Mouse (Mus musculus) C2C12 (cell line): ENCODE measurements around the gene St3gal3. TPM values are rescaled to one million over a fixed set of nuclear protein-coding genes. Genes with fewer than 3 reads are reported as not detected.

Source experiments
- H3K27me3 ChIP-seq: one replicate; pipeline ENCODE4 v1.6.1; 2011; ENCODE audit not compliant: control insufficient read depth, insufficient read depth, insufficient read length
- H3K36me3 ChIP-seq: one replicate; pipeline ENCODE4 v1.6.1; 2011; ENCODE audit not compliant: control insufficient read depth, insufficient read depth
- H3K4me3 ChIP-seq: one replicate; pipeline ENCODE4 v1.5.1; 2011; ENCODE audit warnings: mild to moderate bottlenecking, control low read depth; ENCODE audit not compliant: poor library complexity, insufficient read depth, severe bottlenecking
- H3K79me2 ChIP-seq: one replicate; pipeline ENCODE4 v1.6.1; 2011; ENCODE audit not compliant: control insufficient read depth, insufficient read depth
- H3K79me3 ChIP-seq: one replicate; pipeline ENCODE4 v1.6.1; 2011; ENCODE audit warnings: low read depth, control low read depth
- H3ac ChIP-seq: one replicate; pipeline ENCODE3; 2011; ENCODE audit warnings: low read depth; ENCODE audit not compliant: control insufficient read depth, insufficient read length
- CEBPB ChIP-seq: IDR thresholded peaks from one replicate; pipeline ENCODE4 v1.6.1; 2011; ENCODE audit warnings: low read depth, mild to moderate bottlenecking, control low read depth, moderate library complexity
- CTCF ChIP-seq: IDR thresholded peaks from one replicate; pipeline ENCODE4 v1.5.1; 2011; ENCODE audit not compliant: control insufficient read depth, insufficient read depth, insufficient read length
- FOSL1 ChIP-seq: IDR thresholded peaks from one replicate; pipeline ENCODE4 v1.8.0; 2011; ENCODE audit warnings: mild to moderate bottlenecking, low read length; ENCODE audit not compliant: poor library complexity, insufficient read depth, severe bottlenecking
- MAX ChIP-seq: IDR thresholded peaks from one replicate; pipeline ENCODE4 v1.6.1; 2011; ENCODE audit warnings: mild to moderate bottlenecking, control low read depth
- MYOD1 ChIP-seq: IDR thresholded peaks from one replicate; pipeline ENCODE4 v1.6.1; 2011; ENCODE audit warnings: low read depth; ENCODE audit not compliant: control insufficient read depth, insufficient read length
- MYOG ChIP-seq: IDR thresholded peaks from one replicate; pipeline ENCODE4 v1.6.1; 2011; ENCODE audit not compliant: control insufficient read depth, insufficient read length; ENCODE audit errors: extremely low read depth
- USF1 ChIP-seq: IDR thresholded peaks from one replicate; pipeline ENCODE4 v1.6.1; 2011; ENCODE audit warnings: low read depth, mild to moderate bottlenecking, control low read depth, moderate library complexity
- polyA plus RNA-seq: library from polyadenylated mRNA; unstranded; fragments of >200 nt; fragmentation: generic; extraction: Trizol; gene quantifications from one replicate; pipeline ENCODE4 v1.2.1, GENCODE M21; 2012; ENCODE audit warnings: missing spikeins

The St3gal3 gene
- polyA plus RNA-seq, 1 experiment, result 20.4 TPM

GRCm38 (mm10) chr4:117918261-117918660, 216.5 kb downstream of the St3gal3 start:
- Histone ChIP-seq H3K36me3 (no peaks in the 10 kb centered on the region), H3K27me3 (no peaks in the 10 kb centered on the region), H3K4me3 (no peak overlapping the region), H3ac (no peak overlapping the region), H3K79me2 (peaks cover 15% of the 10 kb centered on the region), H3K79me3 (peaks cover 10% of the 10 kb centered on the region)
- no peak for TF ChIP-seq MYOG
- no peak for TF ChIP-seq CTCF
- TF ChIP-seq CEBPB, result no peak
- TF ChIP-seq MYOD1, result no peak
- TF ChIP-seq MAX, result no peak
- no peak for TF ChIP-seq FOSL1
- TF ChIP-seq USF1, result no peak

DNA sequence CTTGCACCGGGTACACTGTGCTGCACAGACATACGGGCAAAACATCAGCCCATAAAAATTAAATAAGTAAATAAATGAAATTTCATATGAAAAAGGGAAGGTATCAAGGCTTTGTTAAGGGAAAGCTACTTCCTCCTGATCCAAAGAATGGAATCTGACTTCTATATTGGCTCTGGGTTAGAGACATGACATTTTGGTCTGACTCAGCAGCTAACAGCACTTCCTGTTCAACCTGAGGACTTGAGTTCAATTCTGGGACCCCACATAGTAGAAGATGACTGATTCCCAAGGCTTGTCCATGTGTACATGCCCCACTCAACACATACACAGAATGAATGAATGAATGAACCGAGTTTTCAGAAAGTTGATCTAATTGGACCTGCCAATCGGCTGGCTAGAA, 216.9 kb downstream of the St3gal3 start:
- H3ac ChIP-seq, result no peak overlapping the region
- H3K27me3 ChIP-seq, result no peaks in the 10 kb centered on the region
- no peak overlapping the region for H3K4me3 ChIP-seq
- H3K79me2 ChIP-seq, result peaks cover 19% of the 10 kb centered on the region
- peaks cover 14% of the 10 kb centered on the region for H3K79me3 ChIP-seq
- H3K36me3 ChIP-seq, result no peaks in the 10 kb centered on the region
- no peak for TF ChIP-seq MYOG
- TF ChIP-seq MYOD1, result no peak
- TF ChIP-seq CEBPB, result no peak
- TF ChIP-seq FOSL1, result no peak
- no peak for TF ChIP-seq CTCF
- no peak for TF ChIP-seq MAX
- no peak for TF ChIP-seq USF1

GRCm38 (mm10) chr4:117917402-117917801, 217.3 kb downstream of the St3gal3 start:
- Histone ChIP-seq H3ac (no peak overlapping the region), H3K36me3 (peaks cover under 1% of the 10 kb centered on the region)
- no peak for TF ChIP-seq CEBPB
- no peak for TF ChIP-seq CTCF
- no peak for TF ChIP-seq MYOG
- TF ChIP-seq USF1, result no peak
- no peak for TF ChIP-seq FOSL1
- no peak for TF ChIP-seq MAX
- TF ChIP-seq MYOD1, result no peak

GRCm38 (mm10) chr4:117916386-117916785, 218.3 kb downstream of the St3gal3 start:
- Histone ChIP-seq H3K36me3 (peaks cover 9% of the 10 kb centered on the region), H3ac (no peak overlapping the region), H3K79me2 (peaks cover 34% of the 10 kb centered on the region), H3K27me3 (no peaks in the 10 kb centered on the region), H3K4me3 (no peak overlapping the region), H3K79me3 (peaks cover 27% of the 10 kb centered on the region)
- TF ChIP-seq MAX (no peak), MYOG (no peak), FOSL1 (no peak), MYOD1 (no peak), CTCF (no peak), CEBPB (no peak), USF1 (no peak)

More at GRCm38 (mm10) chr4:117917402-117917801, 217.3 kb downstream of the St3gal3 start:
- Histone ChIP-seq H3K79me3 (peaks cover 17% of the 10 kb centered on the region), H3K79me2 (peaks cover 23% of the 10 kb centered on the region), H3K27me3 (no peaks in the 10 kb centered on the region), H3K4me3 (no peak overlapping the region)

- peak overlapping the region; percentile 73 for H3ac ChIP-seq
- H3K79me3 ChIP-seq, result peaks cover 33% of the 10 kb centered on the region
- H3K4me3 ChIP-seq, result peak overlapping the region; percentile 83
- peaks cover 14% of the 10 kb centered on the region for H3K36me3 ChIP-seq
- TF ChIP-seq MYOG, result no peak
- no peak for TF ChIP-seq CTCF
- peaks cover 42% of the 10 kb centered on the region for H3K79me2 ChIP-seq
- H3K27me3 ChIP-seq, result no peaks in the 10 kb centered on the region
These were observed 219.1 kb downstream of the St3gal3 start for GRCm38 (mm10) chr4:117915489-117916105.

DNA sequence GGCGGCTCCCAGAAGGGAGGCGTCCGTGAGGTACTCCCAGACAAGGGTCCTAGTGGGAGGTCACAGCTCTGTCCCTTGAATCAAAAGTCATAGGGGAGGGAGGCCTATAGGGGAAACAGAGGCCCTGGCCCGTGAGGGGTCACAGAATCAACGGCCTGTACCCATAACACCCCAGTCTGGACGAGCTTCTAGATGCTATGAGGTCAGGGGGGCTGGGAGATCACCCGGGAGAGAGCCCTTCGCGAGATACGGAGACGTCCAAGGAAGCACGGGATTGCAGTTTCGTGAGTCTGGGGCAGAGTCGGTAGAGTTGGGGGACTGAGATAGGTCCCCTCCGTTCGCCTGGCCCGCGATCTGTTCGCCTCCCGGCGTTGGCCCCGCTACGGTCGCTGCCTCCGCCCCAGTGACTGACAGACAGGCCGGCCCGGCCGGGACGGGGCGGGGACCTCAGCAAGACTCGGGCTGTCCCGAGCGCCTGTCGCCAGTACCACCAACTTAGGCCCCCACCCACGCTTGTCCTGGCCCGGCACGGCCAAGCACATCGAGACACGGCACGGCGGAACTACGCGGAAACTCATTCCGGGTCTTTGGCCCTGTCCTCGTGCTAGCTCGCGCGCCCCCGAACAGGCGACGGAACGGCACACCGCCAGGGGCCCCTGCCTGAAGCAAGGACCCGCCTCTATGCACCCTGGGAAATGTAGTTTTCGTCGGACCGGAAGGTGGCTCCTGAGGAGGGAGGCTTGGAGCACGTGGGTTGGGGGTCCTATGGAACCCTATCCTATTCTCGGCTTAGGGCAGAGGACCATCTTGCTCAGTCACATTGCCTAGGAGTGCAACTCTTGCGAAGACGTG, 219.9 kb downstream of the St3gal3 start, which contains the start of gene Ipo13:
TSS of gene Ipo13 (minus strand) at position 409 of the 852 bp plus-strand sequence.
- H3K27me3 ChIP-seq, result no peaks in the 10 kb centered on the region
- H3K36me3 ChIP-seq, result peaks cover 20% of the 10 kb centered on the region
- H3K79me3 ChIP-seq, result peaks cover 39% of the 10 kb centered on the region
- TF ChIP-seq MYOD1 (no peak), FOSL1 (no peak), USF1 (peak; percentile 79), MAX (peak; percentile 98), CTCF (no peak), CEBPB (no peak)
- peak within 1 kb of the TSS; percentile 83 for H3K4me3 ChIP-seq
- peaks cover 49% of the 10 kb centered on the region for H3K79me2 ChIP-seq
- H3ac ChIP-seq, result peak within 1 kb of the TSS; percentile 73
